Mouse (Mus musculus): ENCODE measurements around the gene C9orf72. TPM values are rescaled to one million over a fixed set of nuclear protein-coding genes. Genes with fewer than 3 reads are reported as not detected.
A peak's percentile ranks its signal among the peaks of the same experiment; 100 is the strongest.

C9orf72 gene
- total RNA-seq, 2 experiments from 2014 or later: 22.6 to 24.9 TPM

- DNase-seq (ENCODE audit: low spot score in 2 of 2): no peak
Measured at GRCm38 (mm10) chr4:35177926-35178645, 47.9 kb downstream of the C9orf72 start.

GRCm38 (mm10) chr4:35175566-35175965 is 50.4 kb downstream of the C9orf72 start:
- DNase-seq (ENCODE audit: low spot score in 2 of 2): no peak

GRCm38 (mm10) chr4:35173551-35173950 is 52.4 kb downstream of the C9orf72 start:
- DNase-seq (ENCODE audit: low spot score in 2 of 2): no peak

GRCm38 (mm10) chr4:35172471-35172870 is 53.5 kb downstream of the C9orf72 start:
- no peak for DNase-seq (ENCODE audit: low spot score in 2 of 2)

- no peak for DNase-seq (ENCODE audit: low spot score in 2 of 2)
Measured at GRCm38 (mm10) chr4:35169571-35170125, 56.3 kb downstream of the C9orf72 start.

- DNase-seq (ENCODE audit: low spot score in 2 of 2): no peak
Measured at GRCm38 (mm10) chr4:35167855-35168254, 58.1 kb downstream of the C9orf72 start.

GRCm38 (mm10) chr4:35165947-35166346 is 60.0 kb downstream of the C9orf72 start:
- no peak for DNase-seq (ENCODE audit: low spot score in 2 of 2)

GRCm38 (mm10) chr4:35165275-35165674 is 60.7 kb downstream of the C9orf72 start:
- no peak for DNase-seq (ENCODE audit: low spot score in 2 of 2)

GRCm38 (mm10) chr4:35157815-35158214 is 68.2 kb downstream of the C9orf72 start:
- no peak for DNase-seq (ENCODE audit: low spot score in 2 of 2)

- DNase-seq (ENCODE audit: low spot score in 2 of 2): peak; percentile 86 to 88
Measured at GRCm38 (mm10) chr4:35156751-35157611, 69.0 kb downstream of the C9orf72 start, which contains the start of gene Mob3b. Gene Mob3b (minus strand): TSS chr4:35157484.

GRCm38 (mm10) chr4:35156149-35156611 is 69.8 kb downstream of the C9orf72 start:
- DNase-seq (ENCODE audit: low spot score in 2 of 2): peak; percentile 7 to 17

GRCm38 (mm10) chr4:35155132-35155922 is 70.6 kb downstream of the C9orf72 start:
- no peak for DNase-seq (ENCODE audit: low spot score in 2 of 2)

- DNase-seq (ENCODE audit: low spot score in 2 of 2): no peak
Measured at GRCm38 (mm10) chr4:35154051-35154450, 71.9 kb downstream of the C9orf72 start.

GRCm38 (mm10) chr4:35151756-35152155 is 74.2 kb downstream of the C9orf72 start, which contains the start of gene Ifnk:
Gene Ifnk (plus strand): TSS chr4:35152056.
- no peak for DNase-seq (ENCODE audit: low spot score in 2 of 2)

GRCm38 (mm10) chr4:35150706-35151105 is 75.3 kb downstream of the C9orf72 start:
- DNase-seq (ENCODE audit: low spot score in 2 of 2): no peak

- no peak for DNase-seq (ENCODE audit: low spot score in 2 of 2)
Measured at GRCm38 (mm10) chr4:35148326-35148725, 77.6 kb downstream of the C9orf72 start.

GRCm38 (mm10) chr4:35146597-35146996 is 79.4 kb downstream of the C9orf72 start:
- no peak for DNase-seq (ENCODE audit: low spot score in 2 of 2)

GRCm38 (mm10) chr4:35145726-35146125 is 80.2 kb downstream of the C9orf72 start:
- no peak for DNase-seq (ENCODE audit: low spot score in 2 of 2)

- DNase-seq (ENCODE audit: low spot score in 2 of 2): no peak
Measured at GRCm38 (mm10) chr4:35143472-35144102, 82.4 kb downstream of the C9orf72 start.

All from left cerebral cortex, adult 18-20 months (tissue).